Mouse (Mus musculus): Measurements from ENCODE around the gene Prdx1.

DNA sequence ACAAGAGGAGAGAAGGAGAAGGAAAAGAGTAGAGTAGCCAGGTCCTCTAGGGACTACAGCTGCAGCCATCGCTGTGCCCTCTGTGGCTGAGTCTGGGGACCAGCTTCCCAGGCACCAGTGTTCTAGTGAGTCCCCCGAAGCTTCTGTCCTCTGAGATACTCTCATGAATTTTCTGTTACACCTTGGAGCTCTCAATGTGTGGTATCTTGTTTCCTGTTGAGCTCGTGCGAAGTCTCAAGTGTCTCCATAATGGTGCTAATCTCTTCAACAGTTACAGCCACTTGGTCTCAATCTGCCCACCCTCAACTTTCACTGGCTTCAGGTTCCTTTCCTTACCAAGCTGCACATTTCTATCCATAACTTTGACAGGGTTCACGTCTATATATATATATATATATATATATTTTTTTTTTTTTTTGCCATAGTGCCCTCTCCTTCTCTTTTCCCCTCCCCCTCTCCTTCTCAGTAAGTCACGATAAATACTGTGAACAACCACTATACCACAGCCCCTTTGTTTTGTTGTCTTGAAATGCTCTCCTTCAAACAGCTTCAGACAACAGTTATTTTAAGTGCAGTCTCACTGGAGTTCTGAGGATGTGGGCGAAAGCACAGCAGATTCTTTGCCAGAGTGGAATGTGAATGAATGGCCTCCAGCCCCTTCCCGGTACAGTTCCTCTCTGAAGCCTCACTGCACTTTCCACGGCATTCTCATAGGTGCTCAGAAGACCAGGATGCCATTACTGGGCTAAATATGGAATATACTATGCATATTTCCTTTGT is 53.8 kb downstream of the Prdx1 start:
- TF ChIP-seq CTCF (IDR thresholded peaks at IDR 0.05; ENCODE audit: control insufficient read depth, insufficient read depth, low read length) (no peak), POLR2A (IDR thresholded peaks at IDR 0.05; ENCODE audit: borderline replicate concordance, control insufficient read depth, low read depth, low read length) (no peak)

All from bone marrow, adult 2 months (tissue).